Mouse (Mus musculus) layer of hippocampus, adult 9-11 months (tissue): ENCODE results near the gene Tinf2.

ENCODE experiments used
- DNase-seq: peaks from one replicate; pipeline ENCODE4 v3.0.0; 2022

Tinf2 gene

DNA sequence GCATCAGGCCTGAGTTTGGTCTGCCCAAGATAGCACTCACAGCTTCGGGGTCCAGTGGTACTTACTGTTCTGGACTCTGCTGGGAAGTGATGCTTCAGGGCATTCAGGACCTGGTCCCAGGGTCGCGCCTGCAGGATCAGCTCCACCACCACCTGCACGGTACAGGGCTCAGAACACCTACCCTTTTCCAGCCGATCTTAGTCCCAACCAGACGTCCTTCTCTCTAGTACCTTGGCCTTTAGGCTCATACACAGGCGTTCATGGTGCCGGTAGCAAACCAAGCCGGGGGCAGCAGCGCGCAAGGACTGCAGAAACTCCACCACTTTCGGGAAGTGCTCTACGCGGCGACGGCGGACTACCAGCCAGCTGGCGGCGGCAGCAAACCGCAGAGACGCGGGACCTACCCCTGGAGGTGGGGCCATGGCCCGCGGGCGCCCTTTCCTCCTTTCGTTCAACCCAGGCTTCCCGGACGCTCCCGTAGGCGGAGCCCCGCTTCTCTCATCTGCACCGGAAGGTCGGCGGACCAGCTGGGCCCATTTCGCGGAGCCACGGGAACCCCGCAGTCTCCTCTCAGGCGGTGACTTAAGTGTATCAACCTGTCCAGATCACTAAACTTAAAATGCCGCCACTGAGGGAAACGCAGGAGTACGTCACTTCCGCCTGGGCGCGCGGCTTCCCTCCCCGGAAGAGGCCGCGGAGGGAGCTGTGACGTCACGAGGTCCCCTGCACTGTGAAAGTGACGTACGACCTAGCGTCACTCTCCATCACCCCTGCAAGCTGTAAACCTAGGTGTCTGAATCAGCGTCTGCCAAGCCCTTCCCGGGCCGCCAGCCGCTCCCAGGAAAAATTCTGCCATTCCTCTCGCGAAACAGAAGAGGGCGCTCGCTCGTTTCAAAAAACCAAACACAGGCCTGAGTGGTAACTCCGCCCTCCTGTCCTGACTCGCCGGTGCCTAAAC is at the start of gene Tinf2:
Gene Tinf2, minus strand, starts transcription at position 661 of the 958 bp plus-strand sequence.
- DNase-seq = peak; percentile 97

DNA sequence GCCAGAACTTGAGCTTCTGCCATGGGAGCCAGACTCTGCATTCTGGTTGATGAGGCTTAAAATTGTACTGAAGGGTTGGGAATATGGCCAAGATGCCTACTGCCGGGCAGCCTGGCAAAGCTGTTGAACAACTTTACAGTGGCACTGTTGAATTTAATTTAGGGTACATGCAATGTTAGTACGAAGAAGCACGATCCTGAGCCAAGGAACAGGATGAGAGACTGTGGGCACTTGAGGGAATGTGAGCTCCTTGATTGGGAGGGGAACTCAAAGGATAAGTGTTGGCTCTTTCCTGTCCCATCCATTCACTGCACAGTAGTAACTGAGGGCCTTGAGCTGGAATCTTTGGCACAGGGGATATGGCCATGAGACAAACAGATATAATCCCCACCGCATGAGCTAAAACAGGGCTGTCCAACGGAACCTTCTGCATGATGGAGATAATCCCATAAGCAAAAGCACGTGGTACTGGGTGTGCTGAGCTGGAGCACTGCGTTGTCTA is 49.0 kb upstream of the Tinf2 start:
- peak; percentile 55 for DNase-seq

DNA sequence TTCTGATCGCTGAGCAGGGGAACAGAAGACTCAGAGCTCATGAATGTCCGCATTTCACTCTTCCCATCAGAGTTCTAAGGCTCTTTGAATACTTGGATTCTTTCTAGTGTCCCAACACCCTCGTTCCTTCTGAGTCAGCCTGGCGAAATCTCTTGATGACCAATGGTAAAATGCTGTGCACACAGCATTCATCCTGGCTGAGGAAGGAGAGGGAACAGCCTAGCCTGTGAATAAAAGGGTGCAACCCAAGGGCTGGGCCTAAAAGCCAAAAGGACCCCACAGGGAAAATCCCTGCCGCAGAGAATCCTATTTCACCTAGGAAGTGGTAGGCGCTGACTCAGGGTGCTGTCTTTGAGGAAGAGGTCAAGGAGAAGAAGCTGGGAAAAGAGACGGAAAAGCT is 48.5 kb upstream of the Tinf2 start:
- DNase-seq = no peak

DNA sequence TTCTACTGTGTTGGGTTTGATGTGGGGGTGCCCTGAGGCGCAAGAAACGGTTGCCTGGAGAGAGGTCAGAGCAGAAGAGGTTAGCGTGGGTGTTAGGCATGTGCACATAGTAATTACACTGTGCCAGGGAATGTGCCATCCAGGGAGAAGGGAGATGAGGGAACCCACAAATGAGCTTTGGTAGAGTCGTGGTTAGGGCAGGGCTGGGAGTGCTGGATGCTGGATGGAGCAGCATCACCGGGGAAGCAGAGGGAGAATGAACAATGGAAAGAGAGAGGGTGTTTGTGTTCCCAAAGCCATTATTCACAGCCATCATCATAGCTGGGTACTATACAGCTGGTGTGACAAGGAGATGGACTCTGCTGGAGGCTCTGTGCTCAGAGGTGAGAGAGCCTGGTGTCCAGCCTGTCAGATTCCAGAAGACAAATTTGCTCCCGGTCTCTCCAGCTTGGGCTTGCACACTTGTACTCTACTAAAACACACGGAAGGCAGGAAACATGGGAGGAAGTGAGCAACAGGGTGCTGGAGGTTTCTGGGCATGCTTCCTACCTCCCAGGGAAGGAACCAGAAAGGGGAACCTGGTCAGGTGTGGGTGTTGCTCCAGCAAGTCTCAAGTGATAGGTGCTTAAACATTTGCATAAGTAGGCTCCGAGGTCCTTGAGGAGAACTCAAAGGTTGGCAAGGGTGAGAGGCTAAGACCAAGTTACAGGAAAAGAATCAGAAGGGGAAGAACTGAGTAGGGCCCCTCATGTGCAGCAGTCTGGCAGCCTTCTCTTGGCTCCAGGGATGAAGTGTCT is 46.5 kb upstream of the Tinf2 start:
- DNase-seq = no peak

DNA sequence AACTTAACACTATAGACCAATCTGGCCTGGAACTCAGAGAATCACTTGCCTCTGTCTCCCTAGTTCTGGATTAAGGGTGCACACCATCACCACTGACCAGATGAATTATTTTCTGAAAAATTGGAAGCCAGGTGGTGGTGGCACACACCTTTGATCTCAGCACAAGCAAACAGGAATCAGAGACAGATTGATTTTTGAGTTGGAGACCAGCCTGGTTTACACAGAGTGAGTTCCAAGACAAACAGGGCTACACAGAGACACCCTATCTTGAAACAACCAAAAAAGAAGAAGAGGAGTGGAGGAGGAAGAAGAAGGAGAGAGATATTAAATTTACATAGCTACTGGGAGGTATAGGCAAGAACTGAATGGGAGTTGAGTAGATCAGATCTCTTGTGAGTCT is 44.6 kb upstream of the Tinf2 start:
- no peak for DNase-seq

DNA sequence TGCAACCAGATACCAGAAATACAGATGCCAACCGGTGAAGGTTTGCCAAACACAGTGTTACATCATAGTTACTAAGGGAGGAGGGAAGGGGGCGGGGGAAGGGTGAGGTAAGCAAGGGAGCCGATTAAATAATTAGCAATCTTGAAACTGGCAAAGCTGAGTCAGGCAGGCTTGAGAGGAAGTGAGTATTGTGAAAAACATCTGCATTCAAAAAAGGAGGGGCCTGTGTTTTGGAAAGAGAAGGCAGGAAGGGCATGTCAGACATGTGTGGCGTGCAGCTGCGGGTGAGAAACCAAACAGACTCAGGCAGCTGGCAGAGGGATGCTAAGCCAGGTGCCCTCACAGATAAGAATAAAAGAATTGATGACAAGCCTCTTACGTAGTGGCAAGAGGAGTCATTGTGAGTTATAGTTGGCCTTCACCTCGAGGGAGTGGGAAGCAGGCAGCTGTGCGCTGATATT is 42.8 kb upstream of the Tinf2 start:
- no peak for DNase-seq

DNA sequence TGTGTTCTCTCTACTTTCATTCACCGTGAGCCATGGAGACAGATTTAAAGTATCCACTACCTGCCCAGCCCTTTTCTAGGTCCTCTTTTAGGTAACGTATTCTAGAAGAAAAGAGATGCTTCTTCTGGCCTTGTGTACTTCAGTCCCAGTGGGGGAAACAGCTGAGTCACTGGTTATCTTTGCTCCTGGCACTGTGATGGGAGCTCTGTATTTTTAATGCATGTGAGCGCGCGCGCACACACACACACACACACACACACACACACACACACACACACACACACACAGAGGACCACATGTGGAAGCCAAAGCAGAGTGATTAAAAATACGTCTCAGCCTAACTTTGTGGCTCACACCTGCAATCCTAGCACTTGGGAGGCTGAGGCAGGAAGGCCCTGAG is 41.8 kb upstream of the Tinf2 start:
- DNase-seq = no peak

DNA sequence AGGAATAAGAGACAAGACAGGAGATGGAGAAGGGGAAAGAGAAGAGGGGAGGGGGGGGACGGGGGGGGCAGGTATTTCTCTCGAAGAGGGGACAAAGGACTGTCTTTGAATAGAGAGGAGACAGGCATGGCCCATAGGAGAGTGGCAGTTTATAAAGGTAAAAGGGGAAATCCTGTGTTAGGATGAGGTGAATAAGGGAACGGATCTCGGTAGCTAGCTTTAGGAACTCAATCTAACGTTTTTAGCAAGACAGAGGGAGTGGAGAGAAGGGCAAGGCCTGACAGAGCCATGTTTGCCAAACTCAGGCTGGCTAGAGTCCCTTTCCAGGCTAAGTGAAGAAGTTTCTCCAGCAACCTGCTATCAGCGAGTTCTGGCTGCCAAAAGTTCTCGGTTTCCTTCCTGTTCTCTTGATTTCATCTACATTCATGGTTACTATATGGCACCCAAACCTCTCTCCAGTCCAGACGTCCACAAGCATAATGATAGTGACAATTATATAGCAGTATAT is 40.9 kb upstream of the Tinf2 start:
- DNase-seq = no peak

DNA sequence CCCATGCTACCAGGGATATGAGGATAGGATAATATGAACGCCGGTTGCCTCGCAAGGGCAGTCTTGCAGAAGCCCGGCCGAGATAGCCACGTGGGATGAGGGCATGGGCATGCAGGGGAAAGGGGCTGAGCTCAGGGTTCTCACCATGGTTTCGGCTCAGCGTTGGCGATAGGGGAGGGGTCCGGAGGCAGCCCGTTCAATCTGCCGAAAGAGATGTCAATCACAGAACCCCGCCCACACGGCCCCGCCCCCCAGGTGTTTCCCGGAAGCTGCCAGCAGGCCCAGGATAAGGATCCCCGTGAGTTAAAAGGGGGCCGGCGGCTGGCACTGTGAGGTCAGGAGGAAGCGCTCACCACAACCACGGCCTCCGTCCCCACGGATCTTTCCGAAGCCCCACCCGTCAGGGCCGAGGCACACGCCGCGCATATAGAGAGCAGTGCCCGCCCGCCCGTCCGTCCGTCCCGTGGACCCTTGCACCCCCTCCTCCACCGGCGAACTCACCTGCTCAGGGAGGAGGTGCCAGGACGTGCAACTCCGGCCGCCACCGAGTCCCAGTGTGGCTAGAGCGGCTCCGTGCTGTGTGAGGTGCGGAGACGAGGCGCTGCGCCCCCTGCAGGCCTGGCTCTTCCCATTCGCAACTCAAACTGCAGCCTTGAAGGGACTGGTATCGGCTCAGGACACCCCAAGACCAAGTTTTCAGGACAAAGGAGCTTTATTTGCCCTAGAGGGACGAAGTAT is 40.2 kb upstream of the Tinf2 start, which contains the start of gene Rabggta:
Gene Rabggta, minus strand, starts transcription at position 564 of the 738 bp plus-strand sequence.
- peak; percentile 94 for DNase-seq

DNA sequence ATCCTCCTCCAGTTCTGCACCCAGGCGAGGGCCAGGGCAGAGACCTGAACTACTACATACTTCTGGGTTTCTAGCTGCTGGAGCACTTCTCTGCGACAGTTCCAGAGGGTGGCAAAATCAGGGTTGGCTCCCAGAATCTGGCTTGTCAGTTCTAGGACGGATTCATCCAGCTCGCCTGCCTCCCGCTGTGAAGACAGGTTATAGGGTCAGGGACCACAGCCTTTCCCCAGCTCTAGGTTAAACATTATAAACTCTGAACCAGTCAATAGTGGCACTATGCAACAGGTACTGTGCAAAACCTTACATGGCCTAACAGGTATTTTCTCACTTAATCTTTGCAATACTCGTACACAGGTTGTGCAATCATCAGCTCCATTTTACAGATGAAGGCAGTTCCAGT is 39.5 kb upstream of the Tinf2 start:
- no peak for DNase-seq

DNA sequence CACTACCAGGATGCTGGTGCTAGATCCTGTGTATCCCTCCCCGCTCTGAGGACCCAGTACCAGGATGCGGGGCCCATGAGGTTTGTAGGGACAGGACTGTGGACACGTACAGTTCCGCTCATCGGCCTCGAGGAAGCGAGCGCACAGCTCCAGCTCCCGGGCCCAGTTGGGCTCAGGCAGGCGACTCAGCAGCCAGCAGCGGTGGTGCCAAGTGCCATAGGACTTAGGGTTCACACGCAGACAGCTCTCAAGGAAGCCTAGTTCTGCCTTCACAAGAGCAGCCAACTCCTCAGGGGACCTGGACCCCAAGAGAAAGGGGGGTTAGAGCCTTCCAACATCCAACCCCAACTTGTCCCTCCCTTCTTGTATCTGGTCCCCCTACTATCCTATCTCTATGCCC is 39.0 kb upstream of the Tinf2 start:
- no peak for DNase-seq

DNA sequence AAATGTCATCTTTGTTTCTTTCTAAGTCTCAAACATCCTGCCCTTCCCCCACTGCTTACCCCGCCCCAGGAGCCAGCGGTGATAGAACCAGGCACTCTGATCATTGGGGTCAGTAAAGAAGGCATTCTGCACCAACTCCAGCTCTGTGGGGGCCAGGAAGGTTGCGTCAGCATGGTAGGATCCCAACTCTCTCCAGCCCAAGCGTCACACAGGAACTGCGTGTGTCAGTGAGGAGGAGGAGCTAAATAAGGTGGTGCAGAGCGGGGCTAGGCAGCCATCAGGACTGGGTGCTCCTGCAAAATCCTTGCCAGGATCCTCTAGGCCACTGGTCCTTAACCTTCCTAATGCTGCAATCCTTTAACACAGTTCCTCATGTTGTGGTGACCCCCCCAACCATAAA is 38.1 kb upstream of the Tinf2 start:
- no peak for DNase-seq

DNA sequence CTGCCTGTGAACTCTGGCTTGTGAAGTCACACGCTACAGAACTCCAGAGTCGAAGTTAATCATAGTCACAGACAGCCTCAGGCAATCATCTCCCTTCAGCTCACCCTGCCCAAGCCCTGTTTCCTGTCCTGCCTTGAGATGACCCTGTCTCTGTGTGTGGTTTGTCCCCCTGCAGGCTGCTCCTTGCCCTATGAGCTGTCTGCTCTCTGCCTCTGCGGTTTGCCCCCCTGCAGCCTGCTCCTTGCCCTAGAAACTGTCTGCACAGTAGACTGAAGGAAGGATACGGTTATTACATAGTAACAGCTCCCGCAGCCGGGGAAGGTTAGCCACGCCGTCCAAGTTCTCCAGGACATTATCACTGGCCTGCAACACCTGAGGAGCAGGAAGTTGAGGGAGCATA is 35.3 kb upstream of the Tinf2 start:
- DNase-seq = no peak

DNA sequence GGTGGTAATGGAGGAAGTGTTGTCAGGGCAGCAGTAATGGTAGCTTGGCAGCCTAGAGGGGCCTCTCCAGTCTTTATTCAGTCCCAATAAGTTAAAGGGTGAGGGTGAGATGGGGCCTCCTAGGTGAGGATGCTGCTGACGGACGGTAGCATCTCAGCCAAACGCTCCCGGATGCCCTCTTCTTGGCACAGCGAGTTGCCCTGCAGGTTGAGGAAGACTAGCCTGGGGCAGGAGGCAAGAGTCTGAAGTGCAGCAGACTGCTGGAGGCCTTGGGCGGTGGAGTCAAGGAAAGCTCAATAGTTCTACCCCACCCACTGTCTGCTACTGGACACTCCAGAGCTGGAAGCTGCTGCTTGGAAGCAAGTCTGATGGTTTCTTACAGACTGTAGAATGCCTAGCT is 34.7 kb upstream of the Tinf2 start:
- DNase-seq = no peak

DNA sequence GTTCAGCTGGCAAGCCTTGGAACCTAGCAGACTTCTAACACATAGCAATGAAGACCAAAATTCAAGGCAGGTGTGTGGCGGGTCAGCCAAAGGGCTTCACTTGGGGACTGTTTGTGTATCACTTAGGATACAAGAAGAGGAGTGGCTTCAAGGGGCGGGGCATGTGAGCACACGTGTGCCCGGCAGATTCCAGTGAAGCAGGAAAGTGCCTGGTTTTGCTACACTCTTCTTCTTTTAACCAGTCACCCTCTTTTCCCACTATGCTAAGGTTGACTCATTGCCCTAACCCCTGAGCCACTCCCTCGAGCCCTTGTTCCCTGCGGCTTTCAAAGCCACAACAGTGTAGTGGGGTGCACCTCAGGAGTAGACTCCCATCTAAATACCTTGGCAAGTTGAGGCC is 33.3 kb upstream of the Tinf2 start:
- DNase-seq = no peak

DNA sequence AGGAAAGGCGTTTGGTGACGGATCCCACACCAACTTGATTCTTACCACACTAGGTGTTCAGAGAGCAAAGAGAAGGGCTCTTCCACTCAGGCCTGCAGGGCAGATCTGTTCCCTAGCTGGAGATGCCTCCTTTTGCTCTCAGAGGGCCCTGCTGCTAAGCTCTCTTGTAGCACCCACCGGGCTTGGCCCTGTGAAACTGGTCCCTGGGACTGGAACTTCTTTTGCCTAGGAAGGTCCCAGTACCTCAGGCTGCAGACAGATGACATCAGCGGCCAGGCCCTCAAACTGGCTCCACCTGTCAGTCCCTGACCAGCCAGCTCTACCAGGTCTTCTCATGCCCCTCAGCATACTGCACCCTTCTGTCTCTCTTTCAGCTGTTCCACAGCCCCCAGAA is 32.1 kb upstream of the Tinf2 start, which contains the start of gene Tgm1:
Gene Tgm1, minus strand, starts transcription at position 198 of the 394 bp plus-strand sequence.
- no peak for DNase-seq

DNA sequence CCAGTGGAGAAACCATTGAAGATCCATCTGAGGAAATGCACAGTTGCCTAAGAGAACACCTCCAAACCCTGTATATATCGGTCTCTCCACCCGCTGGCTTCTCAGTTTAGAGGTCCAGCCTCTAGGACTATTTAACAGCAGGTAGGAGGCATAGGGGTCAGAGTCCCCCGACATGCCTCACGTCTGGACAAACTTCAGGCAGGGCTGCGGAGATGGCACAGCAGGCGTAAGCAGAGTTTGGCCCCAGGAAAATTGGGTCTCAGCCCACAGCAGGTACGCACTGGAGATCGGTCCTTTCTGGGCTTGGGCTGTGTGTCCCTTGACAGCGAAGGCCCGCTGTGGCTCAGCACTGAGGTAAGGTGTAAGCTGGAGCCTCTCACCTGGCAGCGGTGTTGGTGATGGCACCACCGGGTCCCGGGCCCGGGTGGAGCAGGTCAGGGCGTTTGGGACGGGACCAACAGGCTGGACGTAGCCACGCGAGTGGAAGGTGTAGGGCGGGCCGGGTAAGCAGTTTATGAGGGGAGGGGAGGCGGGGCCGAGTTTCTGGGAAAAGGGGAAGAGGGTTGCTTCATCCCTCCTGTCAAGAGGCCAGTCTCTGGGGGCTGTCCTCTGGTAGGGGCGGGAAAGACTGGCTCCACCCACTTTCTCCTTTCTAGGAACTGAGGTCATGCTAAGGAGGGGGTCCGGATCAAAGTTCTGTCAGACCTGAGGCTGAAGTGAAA is 31.5 kb upstream of the Tinf2 start:
- DNase-seq = no peak

DNA sequence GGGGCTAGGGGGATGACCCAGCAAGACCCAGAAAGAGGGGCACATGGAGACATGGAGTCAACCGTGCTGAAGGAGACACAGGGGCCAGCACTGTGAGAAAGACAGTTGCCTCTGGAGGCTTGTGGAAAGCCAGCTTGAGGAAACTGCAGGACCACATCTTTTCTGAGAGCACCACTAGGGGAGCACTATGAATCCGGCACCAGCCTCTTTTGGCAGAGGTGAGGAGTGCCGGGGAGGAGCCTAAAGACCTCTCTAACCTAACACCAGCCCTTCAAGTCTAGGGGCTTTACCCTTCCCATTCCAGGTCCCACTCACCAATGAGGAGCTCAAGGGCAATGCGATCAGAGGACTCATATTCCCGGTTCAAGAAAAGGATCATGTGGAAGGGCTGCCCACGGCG is 30.2 kb upstream of the Tinf2 start:
- no peak for DNase-seq

DNA sequence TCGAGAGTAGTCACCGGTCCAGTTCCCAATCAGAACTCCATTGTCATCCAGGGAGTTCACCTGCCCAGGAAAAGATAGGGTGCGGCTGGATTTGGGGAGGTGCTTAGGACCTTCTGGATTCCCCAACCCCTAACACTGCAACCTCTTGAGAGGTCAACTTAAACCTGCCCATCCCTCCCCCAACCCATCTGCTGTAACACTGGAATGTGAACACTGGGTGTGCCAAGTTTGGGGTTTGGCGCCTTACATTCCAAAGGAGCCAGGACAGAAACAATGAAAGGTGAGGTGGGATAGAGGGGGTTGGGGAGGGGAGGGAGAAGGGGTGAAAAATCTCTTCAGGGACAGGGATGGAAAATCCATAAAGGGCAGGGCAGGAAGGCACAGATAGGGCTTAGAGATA is 27.9 kb upstream of the Tinf2 start:
- DNase-seq = no peak

DNA sequence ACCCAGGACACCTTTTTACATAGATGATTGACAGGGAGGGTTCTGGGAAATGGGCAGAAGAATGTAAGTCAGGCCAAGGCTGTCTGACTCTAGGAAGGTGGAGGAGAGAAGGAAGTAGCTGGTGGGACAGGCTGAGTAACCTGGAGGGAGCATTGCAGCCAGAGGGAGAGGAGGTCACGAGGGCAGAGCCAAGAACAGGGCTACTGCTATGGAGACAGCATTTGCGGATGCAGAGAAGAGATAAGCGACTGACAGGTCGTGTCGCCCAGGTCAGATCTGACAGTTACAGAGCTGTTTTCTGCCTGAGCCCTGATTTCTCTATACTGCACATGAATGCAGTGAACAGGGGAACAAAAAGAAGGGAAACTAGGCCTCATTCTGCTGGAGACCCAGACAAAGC is 25.8 kb upstream of the Tinf2 start:
- DNase-seq = no peak

DNA sequence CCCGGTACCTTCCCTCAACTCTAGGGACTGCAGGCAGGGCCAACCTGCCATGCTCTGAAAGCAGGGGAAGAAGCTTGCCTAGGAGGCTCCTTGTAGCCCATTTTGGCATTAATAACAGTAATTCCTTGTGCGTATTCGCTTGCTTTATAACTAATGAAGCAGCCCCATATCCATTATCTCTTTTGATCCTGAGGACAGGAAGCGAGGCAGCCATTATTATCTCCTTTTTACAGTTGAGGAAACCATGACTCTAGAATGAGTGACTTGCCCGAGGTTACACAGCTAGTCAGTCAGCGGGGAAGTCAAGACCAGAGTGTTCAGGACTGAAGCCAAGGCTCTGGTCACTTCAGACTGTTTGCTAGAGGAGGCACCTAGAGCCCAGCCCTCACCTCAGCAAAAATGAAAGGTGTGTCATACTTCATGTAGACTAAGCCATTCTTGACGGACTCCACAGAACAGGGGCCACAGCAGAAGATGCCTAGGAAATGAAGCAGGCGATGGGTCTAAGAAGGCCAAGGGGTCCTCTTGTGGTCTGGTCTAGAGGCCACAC is 24.5 kb upstream of the Tinf2 start:
- DNase-seq = no peak

DNA sequence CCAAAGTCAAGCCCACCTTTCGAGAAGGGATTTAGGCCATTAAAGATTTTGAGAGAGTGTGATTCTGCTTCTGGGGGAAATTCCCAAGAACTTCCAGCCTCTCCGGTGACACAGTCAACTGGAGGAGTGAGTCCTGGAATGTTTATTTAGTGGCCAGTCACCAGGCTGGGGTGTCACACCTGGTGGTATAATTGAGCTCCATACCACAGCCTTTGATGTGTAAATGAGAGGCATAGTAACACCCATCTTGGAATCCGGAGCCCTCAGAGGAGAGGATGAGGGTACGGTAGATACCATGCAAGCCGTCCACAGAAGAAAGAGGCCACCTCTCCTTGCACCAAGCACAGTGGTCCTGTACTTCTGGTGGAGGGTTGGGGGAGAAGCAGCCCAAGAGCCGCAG is 21.1 kb upstream of the Tinf2 start:
- DNase-seq = no peak
